Mouse (Mus musculus) heart, postnatal 0 days (tissue): Measurements from ENCODE around the gene Spsb1.

Experiments used
- CTCF ChIP-seq: IDR thresholded peaks from 2 replicates; pipeline ENCODE4 v1.5.1; 2016; ENCODE audit warnings: antibody characterized with exemption, control low read depth, low read depth
- EP300 ChIP-seq: IDR thresholded peaks from 2 replicates; pipeline ENCODE4 v1.6.1; 2016; ENCODE audit warnings: antibody characterized with exemption, low read depth

GRCm38 (mm10) chr4:149997999-149998398, 43.2 kb upstream of the Spsb1 start:
- TF ChIP-seq CTCF: no peak
- no peak for TF ChIP-seq EP300
